Mouse (Mus musculus): ENCODE measurements around the gene Mettl7b.

The Mettl7b gene

GRCm38 (mm10) chr10:128947496-128947895 is 13.3 kb downstream of the Mettl7b start:
- DNase-seq (ENCODE audit: low spot score) = no peak

DNA sequence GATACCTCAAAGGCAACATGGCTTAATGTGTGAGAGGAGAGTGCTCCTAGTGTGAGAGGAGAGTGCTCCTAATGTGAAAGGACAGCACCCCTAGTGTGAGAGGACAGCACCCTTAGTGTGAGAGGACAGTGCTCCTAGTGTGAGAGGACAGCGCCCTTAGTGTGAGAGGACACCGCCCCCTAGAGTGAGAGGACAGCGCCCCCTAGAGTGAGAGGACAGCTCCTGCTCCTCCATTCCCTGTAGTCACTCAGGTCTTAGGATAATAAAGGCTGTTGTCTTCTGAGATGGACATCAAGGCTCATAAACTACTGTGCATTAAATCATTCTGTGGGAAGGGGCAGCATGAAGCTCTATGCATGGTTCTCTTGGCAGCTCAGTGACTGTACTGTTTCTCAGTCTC is 15.1 kb downstream of the Mettl7b start:
- DNase-seq (ENCODE audit: low spot score) = no peak

- DNase-seq (ENCODE audit: low spot score) = no peak
Measured at GRCm38 (mm10) chr10:128940475-128941061, 20.2 kb downstream of the Mettl7b start.

GRCm38 (mm10) chr10:128938974-128939373 is 21.8 kb downstream of the Mettl7b start:
- DNase-seq (ENCODE audit: low spot score) = no peak

DNA sequence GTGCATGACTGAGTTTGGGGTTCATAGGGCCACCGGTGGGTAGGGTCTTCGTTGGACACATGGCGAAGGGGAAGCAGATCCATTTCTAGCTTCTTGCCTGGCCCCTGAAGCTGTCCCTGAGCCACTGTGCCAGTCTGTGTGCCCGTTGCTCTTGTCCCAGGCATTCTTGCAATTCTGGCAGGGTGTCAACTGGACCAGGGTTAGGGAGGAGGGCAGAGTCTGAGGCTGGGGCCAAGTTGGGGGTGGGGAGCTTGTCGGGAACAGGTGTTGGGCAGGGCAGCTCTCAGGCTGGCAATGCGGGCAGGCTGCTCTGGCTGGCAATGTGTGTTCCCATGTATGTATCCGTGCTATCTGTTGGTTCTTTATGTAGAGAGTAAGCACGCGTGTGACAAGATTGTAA is 22.3 kb downstream of the Mettl7b start:
- DNase-seq (ENCODE audit: low spot score) = no peak

DNA sequence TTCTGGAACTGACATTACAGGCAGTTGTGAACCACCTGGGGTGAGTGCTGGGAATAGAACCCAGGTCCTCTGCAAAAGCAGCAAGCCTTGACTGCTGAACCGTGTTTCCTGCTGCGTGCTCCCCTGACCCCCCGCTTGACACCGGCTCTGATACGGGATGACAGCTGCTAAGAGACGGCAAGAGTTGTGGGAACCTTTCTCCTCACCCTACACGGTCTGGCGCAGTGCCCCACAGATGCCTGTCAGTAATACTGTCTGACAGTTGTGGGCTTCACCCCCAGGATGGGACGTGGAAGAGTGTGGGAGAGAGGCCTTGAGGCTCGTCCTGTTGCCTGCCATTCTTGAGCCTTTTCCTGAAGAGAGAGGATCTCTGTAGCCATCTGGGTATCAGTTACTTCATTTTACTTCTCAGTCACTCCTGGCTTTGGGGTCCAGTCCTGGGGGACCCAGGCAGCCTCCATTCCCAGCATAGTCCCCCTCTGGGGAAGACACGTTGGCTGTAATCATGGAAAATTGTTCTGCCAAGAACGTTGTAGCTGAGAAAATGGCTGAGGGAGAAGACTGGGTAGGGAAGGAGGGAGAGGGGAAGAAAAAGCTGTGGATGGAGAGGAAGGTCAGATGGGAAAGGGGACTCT is 22.9 kb downstream of the Mettl7b start:
- no peak for DNase-seq (ENCODE audit: low spot score)

DNA sequence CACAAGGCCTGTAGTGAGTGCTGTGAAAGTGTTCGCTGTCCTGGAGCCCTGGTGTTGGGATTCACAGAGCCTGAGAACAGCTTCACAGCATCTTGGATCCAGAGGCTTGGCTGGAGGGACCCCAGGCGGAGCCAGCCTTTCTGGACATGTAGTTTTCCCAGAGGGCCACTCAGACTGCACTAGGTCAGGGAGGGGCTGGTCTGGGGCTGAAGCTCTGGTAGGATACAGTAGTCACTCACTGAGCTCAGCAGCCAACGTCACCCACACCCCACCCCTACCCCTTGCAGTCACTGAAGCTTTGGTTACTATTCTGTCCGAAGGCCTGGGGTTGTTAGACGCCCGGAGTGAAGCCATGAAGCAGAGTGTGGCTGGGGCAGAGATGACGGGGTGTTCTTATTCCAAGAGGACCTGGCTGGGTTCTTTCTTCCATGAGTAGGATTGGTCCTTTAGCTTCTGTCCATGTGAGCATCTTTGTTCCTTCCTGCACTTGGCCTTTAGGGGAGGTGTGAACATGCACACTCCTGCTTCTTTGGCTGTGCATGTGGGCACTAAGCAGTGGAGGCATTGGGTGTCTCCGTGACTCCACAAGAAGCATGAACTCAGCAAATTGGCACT is 24.9 kb downstream of the Mettl7b start:
- no peak for DNase-seq (ENCODE audit: low spot score)

- no peak for DNase-seq (ENCODE audit: low spot score)
Measured at GRCm38 (mm10) chr10:128934997-128935787, 25.6 kb downstream of the Mettl7b start.

DNA sequence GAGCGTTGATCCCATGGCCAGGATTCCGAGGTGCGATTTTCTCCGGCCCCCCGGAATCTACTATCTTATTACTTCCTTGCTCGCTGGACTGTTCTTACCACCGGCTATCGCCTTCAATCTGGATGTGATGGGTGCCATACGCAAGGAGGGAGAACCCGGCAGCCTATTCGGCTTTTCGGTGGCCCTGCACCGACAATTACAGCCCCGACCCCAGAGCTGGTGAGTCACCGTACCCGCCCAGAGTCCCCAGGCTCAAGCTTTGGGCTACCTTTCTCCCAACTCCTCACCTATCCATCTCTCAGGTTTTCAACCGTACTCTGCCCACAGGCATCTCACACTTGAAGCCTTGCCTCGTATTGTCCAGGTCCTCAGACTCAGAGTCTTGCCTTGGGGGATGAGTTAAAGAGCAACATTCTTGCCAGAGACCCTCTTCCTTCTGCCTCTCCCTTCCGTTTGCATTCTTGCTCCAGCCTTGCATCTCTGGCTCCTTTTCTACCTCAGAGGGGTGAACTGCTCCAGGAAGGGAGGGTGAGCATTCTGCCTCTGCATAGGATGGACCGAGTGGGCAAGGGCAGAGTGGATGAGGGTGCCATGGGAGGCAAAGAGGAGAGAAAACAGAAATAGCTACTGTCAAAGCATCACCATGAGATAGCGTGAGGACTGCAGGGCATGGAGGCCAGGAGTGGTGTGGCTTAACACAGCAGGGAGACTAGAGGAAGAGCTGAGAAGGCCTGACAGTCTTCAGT is 26.6 kb downstream of the Mettl7b start:
- no peak for DNase-seq (ENCODE audit: low spot score)

DNA sequence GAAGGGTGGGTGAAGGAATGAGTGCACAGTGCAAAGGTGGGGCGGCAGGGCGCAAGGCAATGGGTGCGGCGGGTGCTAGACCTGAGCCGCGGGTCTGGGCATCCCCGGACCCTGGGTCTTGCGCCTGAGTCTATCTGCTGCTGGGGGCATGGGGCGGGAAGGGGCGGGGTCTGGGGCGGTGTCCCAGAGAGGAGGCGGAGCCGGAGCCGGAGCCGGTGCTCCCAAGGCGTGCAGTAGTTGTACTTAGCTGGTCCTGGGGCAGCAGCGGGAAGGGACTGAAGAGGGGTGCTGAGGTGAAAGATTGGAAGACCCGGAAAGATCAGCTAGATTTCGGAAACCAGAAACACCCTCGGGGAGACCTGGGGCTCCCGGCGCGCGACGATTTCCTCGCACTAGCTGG is 27.2 kb downstream of the Mettl7b start, which contains the start of gene Itga7:
TSS of gene Itga7 (plus strand) at position 245 of the 400 bp plus-strand sequence.
- no peak for DNase-seq (ENCODE audit: low spot score)

- no peak for DNase-seq (ENCODE audit: low spot score)
Measured at GRCm38 (mm10) chr10:128931441-128931840, 29.3 kb downstream of the Mettl7b start.

DNA sequence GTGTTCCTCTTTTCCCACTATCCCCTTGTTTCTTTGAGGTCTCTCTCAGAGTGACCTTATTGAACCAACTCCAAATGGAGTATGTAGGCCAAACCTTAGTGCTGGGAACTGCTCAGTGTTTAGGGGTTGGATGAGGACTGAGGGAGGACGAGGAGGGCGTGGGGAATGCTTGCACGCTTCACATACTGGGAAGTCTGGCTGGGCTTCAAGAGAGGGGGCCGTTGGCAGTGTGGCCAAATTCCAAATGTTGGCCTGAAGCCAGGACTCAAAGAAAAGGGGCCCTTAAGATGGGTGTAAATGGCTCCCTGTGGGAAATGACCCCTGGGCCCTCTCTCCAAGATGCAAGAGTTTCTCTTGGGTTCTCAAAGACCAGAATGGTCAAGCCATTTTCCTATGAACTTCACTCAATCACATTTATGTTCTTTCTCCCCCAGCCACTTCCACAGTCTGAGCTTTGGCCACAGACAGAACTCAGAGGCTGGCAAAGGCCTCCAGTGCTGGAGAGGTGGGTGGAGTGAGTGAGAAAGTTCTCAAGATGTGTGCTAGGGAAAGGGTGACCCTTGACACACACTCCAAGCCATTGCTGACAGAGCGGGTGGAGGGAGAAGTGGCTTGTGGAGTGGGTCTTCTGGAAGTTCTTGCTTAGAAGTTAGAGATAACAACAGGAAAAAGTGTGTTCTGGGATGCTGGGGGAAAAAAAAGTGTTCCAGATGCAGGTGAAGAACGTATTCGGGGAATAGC is 31.0 kb downstream of the Mettl7b start:
- DNase-seq (ENCODE audit: low spot score) = no peak

GRCm38 (mm10) chr10:128928356-128928755 is 32.4 kb downstream of the Mettl7b start:
- no peak for DNase-seq (ENCODE audit: low spot score)

DNA sequence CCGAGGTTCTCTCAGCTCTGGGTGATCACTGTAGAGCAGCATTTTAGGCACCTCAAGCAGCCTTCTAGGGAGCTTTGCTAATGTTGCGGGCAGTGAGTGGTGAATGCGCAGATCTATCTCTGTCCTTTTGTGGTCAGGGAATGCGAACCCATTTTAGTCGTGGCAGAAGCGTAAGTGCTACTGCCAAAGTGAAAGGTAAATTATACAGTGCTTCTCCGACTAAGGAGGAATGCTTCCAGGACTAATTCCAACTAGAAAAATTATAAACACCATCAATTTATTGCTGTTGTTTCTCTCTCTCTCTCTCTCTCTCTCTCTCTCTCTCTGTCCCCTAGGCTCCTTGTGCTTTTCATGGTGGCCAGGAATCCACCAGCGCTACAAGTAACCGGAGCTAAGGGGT is 36.9 kb downstream of the Mettl7b start, which contains the start of gene Bloc1s1:
TSS of gene Bloc1s1 (minus strand) at position 101 of the 400 bp plus-strand sequence.
- DNase-seq (ENCODE audit: low spot score) = no peak

- peak; percentile 86 for DNase-seq (ENCODE audit: low spot score)
Measured at GRCm38 (mm10) chr10:128923013-128923691, 37.6 kb downstream of the Mettl7b start.

DNA sequence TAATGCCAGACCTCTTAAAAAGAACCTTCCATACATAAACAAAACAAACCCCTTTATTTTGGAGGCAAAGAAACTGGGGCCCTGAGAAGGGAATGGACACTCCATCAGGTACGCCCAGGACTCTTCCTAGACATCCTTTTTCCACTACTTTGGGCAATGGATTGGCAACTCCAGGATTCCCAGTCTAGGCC is 38.1 kb downstream of the Mettl7b start, which contains the start of gene Rdh5:
TSS of gene Rdh5 (minus strand) at position 67 of the 191 bp plus-strand sequence.
- DNase-seq (ENCODE audit: low spot score) = no peak

- DNase-seq (ENCODE audit: low spot score) = no peak
Measured at GRCm38 (mm10) chr10:128921883-128922821, 38.6 kb downstream of the Mettl7b start.

DNA sequence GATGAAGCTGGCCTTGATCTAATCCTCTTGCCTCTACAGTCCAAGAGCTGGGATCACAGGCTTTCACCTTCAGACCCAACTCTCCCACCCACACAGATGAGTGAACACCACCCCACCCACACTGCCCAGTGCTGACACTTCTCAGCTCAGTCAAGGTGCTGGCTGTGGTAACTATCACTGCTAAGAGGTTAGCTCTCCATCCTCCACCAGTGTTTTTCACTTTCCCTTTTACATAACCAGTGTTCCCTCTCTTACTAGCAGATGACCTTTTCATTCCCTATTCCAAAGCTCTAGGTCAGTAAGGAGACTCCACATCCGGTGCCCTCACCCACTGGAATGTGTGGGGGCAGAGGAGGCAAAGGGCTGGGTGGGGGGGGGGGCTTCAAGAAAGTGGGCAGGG is 39.5 kb downstream of the Mettl7b start:
- DNase-seq (ENCODE audit: low spot score) = no peak

GRCm38 (mm10) chr10:128920736-128921161 is 40.0 kb downstream of the Mettl7b start:
- DNase-seq (ENCODE audit: low spot score) = no peak

- no peak for DNase-seq (ENCODE audit: low spot score)
Measured at GRCm38 (mm10) chr10:128919966-128920365, 40.8 kb downstream of the Mettl7b start.
